Mouse (Mus musculus) intestine, embryonic 14.5 days (tissue): ENCODE measurements around the gene Trpv3. TPM values are rescaled to one million over a fixed set of nuclear protein-coding genes. Genes with fewer than 3 reads are reported as not detected.

Experiments
- ATAC-seq: fragments of 200-750 bp; cut with Nextera tagmentation; replicated peaks from 2 replicates; pipeline ENCODE4 v1.8.0; 2017; ENCODE audit warnings: low read depth, moderate number of reproducible peaks, moderate TSS enrichment, moderate library complexity; ENCODE audit not compliant: low FRiP score, low TSS enrichment
- DNase-seq: peaks from one replicate; pipeline ENCODE4 v3.0.0-alpha.2; 2018; ENCODE audit warnings: low spot score
- H3K27ac ChIP-seq: fragments of 300-500 bp; sonication (generic); 2 replicates; pipeline ENCODE4 v1.5.1; 2014; ENCODE audit warnings: low read depth, mild to moderate bottlenecking, control low read depth
- H3K27me3 ChIP-seq: fragments of 300-500 bp; sonication (generic); replicated peaks from 2 replicates; pipeline ENCODE4 v1.6.1; 2014; ENCODE audit warnings: low read length, control low read depth; ENCODE audit not compliant: control insufficient read depth, insufficient read depth
- H3K36me3 ChIP-seq: fragments of 300-500 bp; sonication (generic); 2 replicates; pipeline ENCODE4 v1.6.1; 2014; ENCODE audit warnings: low read length, control low read depth; ENCODE audit not compliant: control insufficient read depth, insufficient read depth
- H3K4me1 ChIP-seq: fragments of 300-500 bp; sonication (generic); replicated peaks from 2 replicates; pipeline ENCODE4 v1.6.1; 2014; ENCODE audit warnings: low read length, control low read depth, mixed read lengths; ENCODE audit not compliant: control insufficient read depth, insufficient read depth
- H3K4me2 ChIP-seq: fragments of 300-500 bp; sonication (generic); 2 replicates; pipeline ENCODE4 v1.6.1; 2014; ENCODE audit warnings: low read length
- H3K4me3 ChIP-seq: fragments of 300-500 bp; sonication (generic); 2 replicates; pipeline ENCODE4 v1.5.1; 2014; ENCODE audit warnings: low read depth, low read length, control low read depth, mixed read lengths
- H3K9ac ChIP-seq: fragments of 300-500 bp; sonication (generic); 2 replicates; pipeline ENCODE4 v1.6.1; 2014; ENCODE audit warnings: mild to moderate bottlenecking, low read length
- H3K9me3 ChIP-seq: fragments of 300-500 bp; sonication (generic); 2 replicates; pipeline ENCODE4 v1.6.1; 2016; ENCODE audit warnings: low read length, control low read depth; ENCODE audit not compliant: control insufficient read depth
- WGBS: fragments of 180-500 bp; shearing (Covaris S2); extraction: QIAGEN DNeasy Blood & Tissue Kit; methylation state at CpG from one replicate; pipeline ENCODE4 v1.1.7; 2014; 5-methylcytosine and 5-hydroxymethylcytosine counted together
- polyA plus RNA-seq: library from polyadenylated mRNA; unstranded; fragments of >200 nt; fragmentation: Nextera tagmentation; extraction: Ambion mirVana; gene quantifications from 2 replicates; pipeline ENCODE4 v1.2.1, GENCODE M21; 2014

Trpv3 gene
- polyA plus RNA-seq, 1 experiment from 2014 or later = 0.15 TPM

- no peak for DNase-seq
- ATAC-seq = no peak
- Histone ChIP-seq H3K4me3 (no peak overlapping the region), H3K36me3 (no peaks in the 10 kb centered on the region), H3K4me2 (no peak overlapping the region), H3K27ac (no peak overlapping the region), H3K9ac (no peak overlapping the region), H3K9me3 (no peaks in the 10 kb centered on the region), H3K27me3 (no peaks in the 10 kb centered on the region), H3K4me1 (no peaks in the 10 kb centered on the region)
- 31% methylated on average over 2 of the region's 2 CpGs for WGBS
Measured at GRCm38 (mm10) chr11:73274821-73275220, 7.6 kb downstream of the Trpv3 start.

GRCm38 (mm10) chr11:73280710-73281109 is 13.5 kb downstream of the Trpv3 start:
- DNase-seq (no peak), ATAC-seq (no peak)
- no peak overlapping the region for H3K27ac ChIP-seq
- no peak overlapping the region for H3K9ac ChIP-seq
- peaks cover 14% of the 10 kb centered on the region for H3K4me1 ChIP-seq
- WGBS = 23% methylated on average over 5 of the region's 5 CpGs
- no peaks in the 10 kb centered on the region for H3K9me3 ChIP-seq
- H3K4me2 ChIP-seq = no peak overlapping the region
- no peaks in the 10 kb centered on the region for H3K36me3 ChIP-seq
- H3K27me3 ChIP-seq = no peaks in the 10 kb centered on the region
- no peak overlapping the region for H3K4me3 ChIP-seq

- Histone ChIP-seq H3K4me3 (peak overlapping the region; percentile 25), H3K27me3 (no peaks in the 10 kb centered on the region), H3K4me1 (peaks cover 14% of the 10 kb centered on the region), H3K36me3 (no peaks in the 10 kb centered on the region), H3K9ac (0 out of 2 replicates have a peak overlapping the region, but pooled peaks have one; percentile 7), H3K4me2 (peak overlapping the region; percentile 54), H3K27ac (no peak overlapping the region), H3K9me3 (no peaks in the 10 kb centered on the region)
- WGBS = 3% methylated on average over 16 of the region's 16 CpGs
- DNase-seq (peak; percentile 80), ATAC-seq (peak; percentile 89)
Measured at GRCm38 (mm10) chr11:73281528-73282027, 14.4 kb downstream of the Trpv3 start.

GRCm38 (mm10) chr11:73283369-73283768 is 16.2 kb downstream of the Trpv3 start:
- peaks cover 14% of the 10 kb centered on the region for H3K4me1 ChIP-seq
- DNase-seq = peak; percentile 63
- H3K9me3 ChIP-seq = no peaks in the 10 kb centered on the region
- 40% methylated on average over 9 of the region's 9 CpGs for WGBS
- no peak overlapping the region for H3K4me3 ChIP-seq
- H3K4me2 ChIP-seq = no peak overlapping the region
- H3K27me3 ChIP-seq = no peaks in the 10 kb centered on the region
- no peak for ATAC-seq
- no peak overlapping the region for H3K27ac ChIP-seq
- no peak overlapping the region for H3K9ac ChIP-seq
- no peaks in the 10 kb centered on the region for H3K36me3 ChIP-seq

GRCm38 (mm10) chr11:73283926-73284325 is 16.7 kb downstream of the Trpv3 start:
- ATAC-seq (no peak), DNase-seq (no peak)
- Histone ChIP-seq H3K9me3 (no peaks in the 10 kb centered on the region), H3K27ac (no peak overlapping the region), H3K4me1 (peaks cover 14% of the 10 kb centered on the region), H3K36me3 (no peaks in the 10 kb centered on the region), H3K4me2 (no peak overlapping the region), H3K9ac (no peak overlapping the region), H3K4me3 (no peak overlapping the region), H3K27me3 (no peaks in the 10 kb centered on the region)
- 45% methylated on average over 1 of the region's 1 CpGs for WGBS

GRCm38 (mm10) chr11:73284351-73284750 is 17.2 kb downstream of the Trpv3 start:
- H3K4me1 ChIP-seq = peaks cover 14% of the 10 kb centered on the region
- H3K36me3 ChIP-seq = no peaks in the 10 kb centered on the region
- ATAC-seq = no peak
- DNase-seq = no peak
- H3K27ac ChIP-seq = no peak overlapping the region
- no peaks in the 10 kb centered on the region for H3K9me3 ChIP-seq
- H3K4me2 ChIP-seq = no peak overlapping the region
- no peaks in the 10 kb centered on the region for H3K27me3 ChIP-seq
- H3K4me3 ChIP-seq = no peak overlapping the region
- no peak overlapping the region for H3K9ac ChIP-seq

- DNase-seq (no peak), ATAC-seq (no peak)
- H3K9me3 ChIP-seq = no peaks in the 10 kb centered on the region
- H3K4me3 ChIP-seq = no peak overlapping the region
- no peaks in the 10 kb centered on the region for H3K4me1 ChIP-seq
- 90% methylated on average over 1 of the region's 1 CpGs for WGBS
- H3K9ac ChIP-seq = no peak overlapping the region
- H3K27ac ChIP-seq = no peak overlapping the region
- H3K27me3 ChIP-seq = no peaks in the 10 kb centered on the region
- H3K4me2 ChIP-seq = no peak overlapping the region
- no peaks in the 10 kb centered on the region for H3K36me3 ChIP-seq
Measured at GRCm38 (mm10) chr11:73289621-73290020, 22.4 kb downstream of the Trpv3 start.

GRCm38 (mm10) chr11:73303123-73303522 is 35.9 kb downstream of the Trpv3 start:
- Histone ChIP-seq H3K36me3 (no peaks in the 10 kb centered on the region), H3K27me3 (no peaks in the 10 kb centered on the region), H3K27ac (no peak overlapping the region), H3K4me2 (no peak overlapping the region), H3K9ac (no peak overlapping the region), H3K4me1 (no peaks in the 10 kb centered on the region), H3K4me3 (no peak overlapping the region), H3K9me3 (no peaks in the 10 kb centered on the region)
- 52% methylated on average over 2 of the region's 2 CpGs for WGBS
- DNase-seq (no peak), ATAC-seq (no peak)

GRCm38 (mm10) chr11:73315961-73316360 is 48.8 kb downstream of the Trpv3 start:
- H3K4me3 ChIP-seq = no peak overlapping the region
- H3K36me3 ChIP-seq = no peaks in the 10 kb centered on the region
- H3K4me2 ChIP-seq = no peak overlapping the region
- H3K27me3 ChIP-seq = no peaks in the 10 kb centered on the region
- H3K9ac ChIP-seq = no peak overlapping the region
- H3K9me3 ChIP-seq = no peaks in the 10 kb centered on the region
- no peak for DNase-seq
- H3K4me1 ChIP-seq = no peaks in the 10 kb centered on the region
- no peak overlapping the region for H3K27ac ChIP-seq
- no peak for ATAC-seq
- WGBS = 47% methylated on average over 3 of the region's 3 CpGs
